Mouse (Mus musculus) neural tube, embryonic 13.5 days (tissue): ENCODE results near the gene Pdcd1lg2. TPM values are rescaled to one million over a fixed set of nuclear protein-coding genes. Genes with fewer than 3 reads are reported as not detected.

Experiments used
- ATAC-seq: fragments of 200-750 bp; cut with Nextera tagmentation; 2 replicates; pipeline ENCODE4 v1.8.0; 2017; ENCODE audit warnings: low read depth, mild to moderate bottlenecking, moderate TSS enrichment, moderate library complexity
- H3K27ac ChIP-seq: fragments of 300-500 bp; sonication (generic); replicated peaks from 2 replicates; pipeline ENCODE4 v1.5.1; 2015; ENCODE audit warnings: moderate library complexity, mild to moderate bottlenecking, inconsistent platforms
- H3K27me3 ChIP-seq: fragments of 300-500 bp; sonication (generic); 2 replicates; pipeline ENCODE4 v1.6.1; 2015; ENCODE audit warnings: mild to moderate bottlenecking, inconsistent platforms
- H3K36me3 ChIP-seq: fragments of 300-500 bp; sonication (generic); 2 replicates; pipeline ENCODE4 v1.6.1; 2015; ENCODE audit warnings: mild to moderate bottlenecking, inconsistent platforms
- H3K4me1 ChIP-seq: fragments of 300-500 bp; sonication (generic); replicated peaks from 2 replicates; pipeline ENCODE4 v1.6.1; 2015; ENCODE audit warnings: inconsistent platforms
- H3K4me2 ChIP-seq: fragments of 300-500 bp; sonication (generic); 2 replicates; pipeline ENCODE4 v1.6.1; 2015; ENCODE audit warnings: inconsistent platforms, mild to moderate bottlenecking, moderate library complexity
- H3K4me3 ChIP-seq: fragments of 300-500 bp; sonication (generic); 2 replicates; pipeline ENCODE4 v1.5.1; 2015; ENCODE audit warnings: mild to moderate bottlenecking, inconsistent platforms
- H3K9ac ChIP-seq: fragments of 300-500 bp; sonication (generic); 2 replicates; pipeline ENCODE4 v1.6.1; 2015; ENCODE audit warnings: moderate library complexity, mild to moderate bottlenecking, inconsistent platforms
- H3K9me3 ChIP-seq: fragments of 300-500 bp; sonication (generic); 2 replicates; pipeline ENCODE4 v1.6.1; 2016; ENCODE audit warnings: inconsistent platforms
- WGBS: fragments of 180-500 bp; shearing (Covaris S2); methylation state at CpG from one replicate; pipeline ENCODE4 v1.1.7; 2015; 5-methylcytosine and 5-hydroxymethylcytosine counted together
- polyA plus RNA-seq: library from polyadenylated mRNA; unstranded; fragments of >200 nt; fragmentation: Nextera tagmentation; extraction: Ambion mirVana; gene quantifications from 2 replicates; pipeline ENCODE4 v1.2.1, GENCODE M21; 2015

Pdcd1lg2 gene
- polyA plus RNA-seq, 1 experiment from 2014 or later: not detected

GRCm38 (mm10) chr19:29514130-29514529 is 103.4 kb downstream of the Pdcd1lg2 start:
- peaks cover 5% of the 10 kb centered on the region; the same call in 1 of the 2 replicates for H3K9me3 ChIP-seq
- no peak overlapping the region for H3K4me2 ChIP-seq
- WGBS: 93% methylated on average over 3 of the region's 3 CpGs
- no peak overlapping the region for H3K27ac ChIP-seq
- no peaks in the 10 kb centered on the region for H3K36me3 ChIP-seq
- no peak overlapping the region for H3K9ac ChIP-seq
- no peak overlapping the region for H3K4me3 ChIP-seq
- H3K27me3 ChIP-seq: no peaks in the 10 kb centered on the region
- ATAC-seq: no peak
- no peaks in the 10 kb centered on the region for H3K4me1 ChIP-seq

- Histone ChIP-seq H3K9me3 (peaks cover 5% of the 10 kb centered on the region; the same call in 1 of the 2 replicates), H3K9ac (no peak overlapping the region), H3K27me3 (no peaks in the 10 kb centered on the region), H3K4me2 (no peak overlapping the region), H3K27ac (no peak overlapping the region), H3K36me3 (no peaks in the 10 kb centered on the region), H3K4me3 (no peak overlapping the region), H3K4me1 (no peaks in the 10 kb centered on the region)
- 96% methylated on average over 3 of the region's 3 CpGs for WGBS
- no peak for ATAC-seq
These were observed 104.7 kb downstream of the Pdcd1lg2 start for GRCm38 (mm10) chr19:29515386-29515785.

- Histone ChIP-seq H3K9ac (no peak overlapping the region), H3K36me3 (no peaks in the 10 kb centered on the region), H3K9me3 (peaks cover 5% of the 10 kb centered on the region; the same call in 1 of the 2 replicates), H3K4me1 (peaks cover 4% of the 10 kb centered on the region), H3K27me3 (no peaks in the 10 kb centered on the region), H3K4me2 (no peak overlapping the region), H3K27ac (no peak overlapping the region), H3K4me3 (no peak overlapping the region)
- WGBS: 71% methylated on average over 10 of the region's 10 CpGs
- ATAC-seq: no peak
These were observed 105.3 kb downstream of the Pdcd1lg2 start for GRCm38 (mm10) chr19:29515991-29516390.

- ATAC-seq: no peak
- H3K36me3 ChIP-seq: no peaks in the 10 kb centered on the region
- peaks cover 16% of the 10 kb centered on the region for H3K4me1 ChIP-seq
- H3K9me3 ChIP-seq: peaks cover 5% of the 10 kb centered on the region; the same call in 1 of the 2 replicates
- H3K4me2 ChIP-seq: no peak overlapping the region
- no peaks in the 10 kb centered on the region for H3K27me3 ChIP-seq
- no peak overlapping the region for H3K27ac ChIP-seq
- no peak overlapping the region for H3K9ac ChIP-seq
- 78% methylated on average over 7 of the region's 7 CpGs for WGBS
- no peak overlapping the region for H3K4me3 ChIP-seq
These were observed 107.7 kb downstream of the Pdcd1lg2 start for GRCm38 (mm10) chr19:29518409-29518808.

GRCm38 (mm10) chr19:29518922-29519321 is 108.2 kb downstream of the Pdcd1lg2 start:
- WGBS: 64% methylated on average over 4 of the region's 4 CpGs
- no peak for ATAC-seq
- H3K9me3 ChIP-seq: peaks cover 5% of the 10 kb centered on the region; the same call in 1 of the 2 replicates
- H3K4me1 ChIP-seq: peaks cover 21% of the 10 kb centered on the region
- no peak overlapping the region for H3K27ac ChIP-seq
- no peaks in the 10 kb centered on the region for H3K36me3 ChIP-seq
- no peak overlapping the region for H3K4me3 ChIP-seq
- H3K9ac ChIP-seq: no peak overlapping the region
- H3K4me2 ChIP-seq: no peak overlapping the region
- no peaks in the 10 kb centered on the region for H3K27me3 ChIP-seq

Other genes with a start within 250 kb of the Pdcd1lg2 start
- gene Jak2, start 159.1 kb upstream of the Pdcd1lg2 start, polyA plus RNA-seq: 12.5 TPM in 2 replicates
- 2.7 and 3.5 TPM in 2 replicates for gene Insl6, start 85.6 kb upstream of the Pdcd1lg2 start, polyA plus RNA-seq
- gene Rln1, start 76.2 kb upstream of the Pdcd1lg2 start, polyA plus RNA-seq: 2.2 and 2.3 TPM in 2 replicates
- gene Plgrkt, start 43.5 kb upstream of the Pdcd1lg2 start, polyA plus RNA-seq: 92.6 and 99.2 TPM in 2 replicates
- gene Cd274, start 43.5 kb upstream of the Pdcd1lg2 start, polyA plus RNA-seq: 0.39 and 0.52 TPM in 2 replicates
- gene Ric1, start 111.4 kb downstream of the Pdcd1lg2 start, polyA plus RNA-seq: 14.5 and 16.9 TPM in 2 replicates
- 10.8 and 11.2 TPM in 2 replicates for gene Ermp1, start 237.5 kb downstream of the Pdcd1lg2 start, polyA plus RNA-seq